Mouse (Mus musculus) neural tube, embryonic 15.5 days (tissue): ENCODE data around the gene Mylk3. TPM values are rescaled to one million over a fixed set of nuclear protein-coding genes. Genes with fewer than 3 reads are reported as not detected.

Experiments used
- ATAC-seq: fragments of 200-750 bp; cut with Nextera tagmentation; 2 replicates; pipeline ENCODE4 v1.8.0; 2017; ENCODE audit warnings: mild to moderate bottlenecking, moderate TSS enrichment, moderate library complexity; ENCODE audit not compliant: low FRiP score
- H3K27ac ChIP-seq: fragments of 300-500 bp; sonication (generic); replicated peaks from 2 replicates; pipeline ENCODE4 v1.5.1; 2015; ENCODE audit warnings: mild to moderate bottlenecking, inconsistent platforms
- H3K27me3 ChIP-seq: fragments of 300-500 bp; sonication (generic); replicated peaks from 2 replicates; pipeline ENCODE4 v1.6.1; 2015; ENCODE audit warnings: inconsistent platforms
- H3K36me3 ChIP-seq: fragments of 300-500 bp; sonication (generic); 2 replicates; pipeline ENCODE4 v1.6.1; 2015; ENCODE audit warnings: inconsistent platforms
- H3K4me1 ChIP-seq: fragments of 300-500 bp; sonication (generic); 2 replicates; pipeline ENCODE4 v1.6.1; 2015; ENCODE audit warnings: inconsistent platforms
- H3K4me2 ChIP-seq: fragments of 300-500 bp; sonication (generic); 2 replicates; pipeline ENCODE4 v1.6.1; 2015; ENCODE audit warnings: inconsistent platforms, mild to moderate bottlenecking, moderate library complexity
- H3K4me3 ChIP-seq: fragments of 300-500 bp; sonication (generic); replicated peaks from 2 replicates; pipeline ENCODE4 v1.5.1; 2015; ENCODE audit warnings: mild to moderate bottlenecking, inconsistent platforms
- H3K9ac ChIP-seq: fragments of 300-500 bp; sonication (generic); replicated peaks from 2 replicates; pipeline ENCODE4 v1.6.1; 2015; ENCODE audit warnings: mild to moderate bottlenecking, inconsistent platforms
- H3K9me3 ChIP-seq: fragments of 300-500 bp; sonication (generic); replicated peaks from 2 replicates; pipeline ENCODE4 v1.6.1; 2016; ENCODE audit warnings: inconsistent platforms
- WGBS: fragments of 180-500 bp; shearing (Covaris S2); methylation state at CpG from one replicate; pipeline ENCODE4 v1.1.7; 2015; ENCODE audit warnings: mixed read lengths; 5-methylcytosine and 5-hydroxymethylcytosine counted together
- polyA plus RNA-seq: library from polyadenylated mRNA; unstranded; fragments of >200 nt; fragmentation: Nextera tagmentation; extraction: Ambion mirVana; gene quantifications from 2 replicates; pipeline ENCODE4 v1.2.1, GENCODE M21; 2015

Gene Mylk3
- polyA plus RNA-seq, 1 experiment from 2014 or later, result 0.90 TPM

- Histone ChIP-seq H3K4me3 (no peak overlapping the region), H3K4me2 (no peak overlapping the region), H3K27me3 (no peaks in the 10 kb centered on the region), H3K4me1 (no peaks in the 10 kb centered on the region), H3K27ac (no peak overlapping the region), H3K9me3 (no peaks in the 10 kb centered on the region), H3K36me3 (0 out of 2 replicates have a peak, but pooled peaks cover 3% of the 10 kb centered on the region), H3K9ac (no peak overlapping the region)
- no peak for ATAC-seq
- 57% methylated on average over 7 of the region's 7 CpGs for WGBS
Observed at GRCm38 (mm10) chr8:85408053-85408505, 21.9 kb upstream of the Mylk3 start.

- no peaks in the 10 kb centered on the region for H3K27me3 ChIP-seq
- H3K4me2 ChIP-seq, result no peak overlapping the region
- no peak overlapping the region for H3K4me3 ChIP-seq
- no peaks in the 10 kb centered on the region for H3K9me3 ChIP-seq
- H3K27ac ChIP-seq, result no peak overlapping the region
- H3K4me1 ChIP-seq, result no peaks in the 10 kb centered on the region
- 51% methylated on average over 10 of the region's 10 CpGs for WGBS
- ATAC-seq, result no peak
- H3K9ac ChIP-seq, result no peak overlapping the region
- H3K36me3 ChIP-seq, result 0 out of 2 replicates have a peak, but pooled peaks cover 3% of the 10 kb centered on the region
Observed at GRCm38 (mm10) chr8:85405961-85406360, 19.8 kb upstream of the Mylk3 start.

- Histone ChIP-seq H3K4me2 (no peak overlapping the region), H3K27me3 (no peaks in the 10 kb centered on the region), H3K9ac (no peak overlapping the region), H3K9me3 (no peaks in the 10 kb centered on the region), H3K4me3 (no peak overlapping the region), H3K36me3 (0 out of 2 replicates have a peak, but pooled peaks cover 3% of the 10 kb centered on the region), H3K4me1 (no peaks in the 10 kb centered on the region), H3K27ac (no peak overlapping the region)
- WGBS, result 45% methylated on average over 3 of the region's 3 CpGs
- ATAC-seq, result no peak
Observed at GRCm38 (mm10) chr8:85405418-85405817, 19.3 kb upstream of the Mylk3 start.

GRCm38 (mm10) chr8:85398548-85398947 is 12.4 kb upstream of the Mylk3 start:
- Histone ChIP-seq H3K9ac (no peak overlapping the region), H3K27ac (no peak overlapping the region), H3K36me3 (no peaks in the 10 kb centered on the region), H3K9me3 (no peaks in the 10 kb centered on the region), H3K4me1 (no peaks in the 10 kb centered on the region), H3K27me3 (no peaks in the 10 kb centered on the region), H3K4me3 (no peak overlapping the region), H3K4me2 (no peak overlapping the region)
- WGBS, result 89% methylated on average over 4 of the region's 4 CpGs
- no peak for ATAC-seq

- H3K4me2 ChIP-seq, result no peak overlapping the region
- H3K36me3 ChIP-seq, result no peaks in the 10 kb centered on the region
- H3K4me3 ChIP-seq, result no peak overlapping the region
- H3K9me3 ChIP-seq, result no peaks in the 10 kb centered on the region
- no peak overlapping the region for H3K27ac ChIP-seq
- H3K27me3 ChIP-seq, result no peaks in the 10 kb centered on the region
- 47% methylated on average over 5 of the region's 5 CpGs for WGBS
- no peak overlapping the region for H3K9ac ChIP-seq
- no peaks in the 10 kb centered on the region for H3K4me1 ChIP-seq
- no peak for ATAC-seq
Observed at GRCm38 (mm10) chr8:85397508-85397907, 11.4 kb upstream of the Mylk3 start.

- Histone ChIP-seq H3K4me2 (no peak overlapping the region), H3K36me3 (no peaks in the 10 kb centered on the region), H3K27me3 (no peaks in the 10 kb centered on the region), H3K4me3 (no peak overlapping the region), H3K27ac (no peak overlapping the region), H3K9me3 (no peaks in the 10 kb centered on the region), H3K4me1 (no peaks in the 10 kb centered on the region), H3K9ac (no peak overlapping the region)
- no peak for ATAC-seq
- WGBS, result 93% methylated on average over 5 of the region's 5 CpGs
Observed at GRCm38 (mm10) chr8:85396432-85397079, 10.4 kb upstream of the Mylk3 start.

GRCm38 (mm10) chr8:85395681-85396431 is 9.7 kb upstream of the Mylk3 start:
- Histone ChIP-seq H3K9me3 (no peaks in the 10 kb centered on the region), H3K4me3 (no peak overlapping the region), H3K4me2 (no peak overlapping the region), H3K4me1 (no peaks in the 10 kb centered on the region), H3K9ac (no peak overlapping the region), H3K27ac (no peak overlapping the region), H3K27me3 (no peaks in the 10 kb centered on the region), H3K36me3 (no peaks in the 10 kb centered on the region)
- ATAC-seq, result no peak
- 90% methylated on average over 8 of the region's 8 CpGs for WGBS

GRCm38 (mm10) chr8:85395017-85395416 is 8.9 kb upstream of the Mylk3 start:
- Histone ChIP-seq H3K4me2 (no peak overlapping the region), H3K27me3 (no peaks in the 10 kb centered on the region), H3K4me1 (no peaks in the 10 kb centered on the region), H3K27ac (no peak overlapping the region), H3K9ac (no peak overlapping the region), H3K4me3 (no peak overlapping the region), H3K9me3 (no peaks in the 10 kb centered on the region), H3K36me3 (no peaks in the 10 kb centered on the region)
- 80% methylated on average over 3 of the region's 3 CpGs for WGBS
- no peak for ATAC-seq

GRCm38 (mm10) chr8:85393199-85393598 is 7.1 kb upstream of the Mylk3 start:
- Histone ChIP-seq H3K9me3 (no peaks in the 10 kb centered on the region), H3K9ac (no peak overlapping the region), H3K27ac (no peak overlapping the region), H3K4me3 (no peak overlapping the region), H3K4me1 (no peaks in the 10 kb centered on the region), H3K27me3 (no peaks in the 10 kb centered on the region), H3K4me2 (no peak overlapping the region), H3K36me3 (no peaks in the 10 kb centered on the region)
- no peak for ATAC-seq
- WGBS, result 95% methylated on average over 6 of the region's 6 CpGs

GRCm38 (mm10) chr8:85391438-85391837 is 5.3 kb upstream of the Mylk3 start:
- H3K27me3 ChIP-seq, result no peaks in the 10 kb centered on the region
- no peaks in the 10 kb centered on the region for H3K9me3 ChIP-seq
- 86% methylated on average over 1 of the region's 1 CpGs for WGBS
- no peak overlapping the region for H3K9ac ChIP-seq
- H3K36me3 ChIP-seq, result no peaks in the 10 kb centered on the region
- no peaks in the 10 kb centered on the region for H3K4me1 ChIP-seq
- ATAC-seq, result no peak
- H3K4me3 ChIP-seq, result no peak overlapping the region
- no peak overlapping the region for H3K27ac ChIP-seq
- no peak overlapping the region for H3K4me2 ChIP-seq

- no peaks in the 10 kb centered on the region for H3K27me3 ChIP-seq
- 82% methylated on average over 4 of the region's 4 CpGs for WGBS
- no peaks in the 10 kb centered on the region for H3K36me3 ChIP-seq
Observed at GRCm38 (mm10) chr8:85381926-85382325, 4.2 kb downstream of the Mylk3 start.

GRCm38 (mm10) chr8:85380824-85381209 is 5.3 kb downstream of the Mylk3 start:
- no peak overlapping the region for H3K4me2 ChIP-seq
- H3K9ac ChIP-seq, result no peak overlapping the region
- H3K4me3 ChIP-seq, result no peak overlapping the region
- no peaks in the 10 kb centered on the region for H3K36me3 ChIP-seq
- H3K27ac ChIP-seq, result no peak overlapping the region
- H3K4me1 ChIP-seq, result no peaks in the 10 kb centered on the region
- no peaks in the 10 kb centered on the region for H3K27me3 ChIP-seq
- ATAC-seq, result no peak
- H3K9me3 ChIP-seq, result no peaks in the 10 kb centered on the region
- WGBS, result 78% methylated on average over 8 of the region's 8 CpGs

More at GRCm38 (mm10) chr8:85381926-85382325, 4.2 kb downstream of the Mylk3 start:
- Histone ChIP-seq H3K4me3 (no peak overlapping the region), H3K27ac (no peak overlapping the region), H3K4me2 (no peak overlapping the region), H3K9me3 (no peaks in the 10 kb centered on the region), H3K9ac (no peak overlapping the region), H3K4me1 (no peaks in the 10 kb centered on the region)
- no peak for ATAC-seq
